Comparison of ENCODE assay signal across 8 mouse cellular contexts in genomic region chr15:103169612-103170315, GRCm38 (mm10). TPM values are rescaled to one million over a fixed set of nuclear protein-coding genes. Genes with fewer than 3 reads are reported as not detected.
DNase-seq lines count a peak whose midpoint lies in the region; ATAC-seq and TF ChIP-seq lines count a peak whose summit lies in the region.

No protein-coding gene starts in this region.

- no peak for TF ChIP-seq POLR2A in bone marrow macrophage, adult 2 months (IDR thresholded peaks at IDR 0.05; ENCODE audit: borderline replicate concordance, low read depth, low read length)

- ATAC-seq in heart, embryonic 14.5 days (ENCODE audit: insufficient number of reproducible peaks, insufficient read depth, low FRiP score, low read depth), result no peak
- 0 out of 2 replicates have a peak, but pooled peaks have one; percentile 16 for ATAC-seq in hindbrain, embryonic 12.5 days (ENCODE audit: low FRiP score)
- ATAC-seq in midbrain, embryonic 14.5 days (ENCODE audit: low FRiP score, low TSS enrichment), result no peak

- peak overlapping the region; percentile 54 for H3K4me3 ChIP-seq in heart, embryonic 14.5 days (ENCODE audit: control insufficient read depth in 1 of 2, insufficient read depth in 1 of 2, low read depth in 1 of 2, low read length in 2 of 2)
- peak overlapping the region; percentile 27; the same call in 1 of the 2 replicates for H3K4me3 ChIP-seq in bone marrow macrophage, adult 2 months (ENCODE audit: insufficient read depth, low read length)
- H3K4me3 ChIP-seq in hindbrain, embryonic 12.5 days, result peak overlapping the region; percentile 43
- peak overlapping the region; percentile 45 for H3K4me3 ChIP-seq in midbrain, embryonic 14.5 days (replicated peaks; ENCODE audit: low read depth, low read length)

- H3K27ac ChIP-seq in heart, embryonic 14.5 days (replicated peaks in 1 of 2; ENCODE audit: control insufficient read depth in 1 of 2, insufficient read depth in 1 of 2, low read depth in 2 of 2, low read length in 2 of 2), result no peak overlapping the region
- no peak overlapping the region for H3K27ac ChIP-seq in bone marrow macrophage, adult 2 months (ENCODE audit: insufficient read depth, low read depth, low read length)
- H3K27ac ChIP-seq in hindbrain, embryonic 12.5 days, result peak overlapping the region; percentile 79
- no peak overlapping the region for H3K27ac ChIP-seq in midbrain, embryonic 14.5 days (replicated peaks; ENCODE audit: low read depth, low read length)

- no peaks in the 10 kb centered on the region for H3K36me3 ChIP-seq in heart, embryonic 14.5 days (ENCODE audit: control insufficient read depth, insufficient read depth, low read length)
- no peaks in the 10 kb centered on the region for H3K36me3 ChIP-seq in hindbrain, embryonic 12.5 days
- no peaks in the 10 kb centered on the region for H3K36me3 ChIP-seq in midbrain, embryonic 14.5 days (ENCODE audit: control insufficient read depth, insufficient read depth, low read length)

- WGBS in heart, embryonic 14.5 days, result 2% methylated on average over 26 of the region's 26 CpGs
- WGBS in hindbrain, embryonic 12.5 days, result 2% methylated on average over 26 of the region's 26 CpGs
- WGBS in midbrain, embryonic 14.5 days, result 2% methylated on average over 26 of the region's 26 CpGs

- H3K27me3 ChIP-seq in heart, embryonic 14.5 days (ENCODE audit: control insufficient read depth, insufficient read depth, low read length), result peaks cover 92% of the 10 kb centered on the region
- peaks cover 94% of the 10 kb centered on the region for H3K27me3 ChIP-seq in hindbrain, embryonic 12.5 days
- H3K27me3 ChIP-seq in midbrain, embryonic 14.5 days (ENCODE audit: control insufficient read depth, insufficient read depth, low read length), result peaks cover 84% of the 10 kb centered on the region

- intact Hi-C loops in heart, postnatal 25 days (cut with DNase I), result no loop called here

- no peaks in the 10 kb centered on the region for H3K9me3 ChIP-seq in heart, embryonic 14.5 days (ENCODE audit: control insufficient read depth, low read length)
- no peaks in the 10 kb centered on the region for H3K9me3 ChIP-seq in hindbrain, embryonic 12.5 days (replicated peaks)
- H3K9me3 ChIP-seq in midbrain, embryonic 14.5 days (ENCODE audit: control insufficient read depth, low read length), result no peaks in the 10 kb centered on the region

- peaks cover 10 to 20% of the 10 kb centered on the region in 2 experiments for H3K4me1 ChIP-seq in heart, embryonic 14.5 days (ENCODE audit: control insufficient read depth in 2 of 2, insufficient read depth in 2 of 2, low read length in 2 of 2)
- peaks cover 5% of the 10 kb centered on the region; the same call in 1 of the 2 replicates for H3K4me1 ChIP-seq in bone marrow macrophage, adult 2 months (ENCODE audit: control insufficient read depth, insufficient read depth, low read length)
- peaks cover 62% of the 10 kb centered on the region for H3K4me1 ChIP-seq in hindbrain, embryonic 12.5 days
- peaks cover 11% of the 10 kb centered on the region for H3K4me1 ChIP-seq in midbrain, embryonic 14.5 days (ENCODE audit: control insufficient read depth, insufficient read depth, low read length)

- peak overlapping the region; percentile 66; the same call in 1 of the 2 replicates for H3K9ac ChIP-seq in heart, embryonic 14.5 days (ENCODE audit: low read length)
- H3K9ac ChIP-seq in hindbrain, embryonic 12.5 days, result peak overlapping the region; percentile 59
- H3K9ac ChIP-seq in midbrain, embryonic 14.5 days (replicated peaks; ENCODE audit: low read length), result peak overlapping the region; percentile 64; the same call in 1 of the 2 replicates

- peak overlapping the region; percentile 94 for H3K4me2 ChIP-seq in heart, embryonic 14.5 days (ENCODE audit: low read length)
- peak overlapping the region; percentile 81 for H3K4me2 ChIP-seq in hindbrain, embryonic 12.5 days (replicated peaks)
- H3K4me2 ChIP-seq in midbrain, embryonic 14.5 days (ENCODE audit: low read length), result peak overlapping the region; percentile 91

- DNase-seq in heart, postnatal 25 days (ENCODE audit: low spot score), result no peak
- DNase-seq in midbrain, embryonic 14.5 days, result peak; percentile 62
- DNase-seq in layer of hippocampus, postnatal 36 days, result no peak
- no peak for DNase-seq in left cerebral cortex, adult 8-10 months (ENCODE audit: low spot score in 2 of 2)
- DNase-seq in cerebellum, adult 18-20 months, result no peak

- TF ChIP-seq CTCF in bone marrow macrophage, adult 2 months (IDR thresholded peaks at IDR 0.05; ENCODE audit: low read depth, low read length), result no peak

RNA-seq across cellular contexts. Expression of gene Smug1, which starts 2.9 kb away (rescaled TPM):
- polyA plus RNA-seq in heart, embryonic 14.5 days (2014; fragmentation: Nextera tagmentation; extraction: Ambion mirVana), result 17.8 and 18.6 TPM in 2 replicates
- total RNA-seq in heart, postnatal 25 days (2021), result 10 to 100 TPM; 12.2 to 14.1 TPM
- 6.7 and 7.4 TPM in 2 replicates for polyA plus RNA-seq in bone marrow macrophage, adult 2 months (2012; ENCODE audit: insufficient read depth, insufficient read length, missing spikeins)
- polyA plus RNA-seq in hindbrain, embryonic 12.5 days (2016; fragmentation: Nextera tagmentation; extraction: Ambion mirVana), result 31.3 and 34.4 TPM in 2 replicates
- 22.7 and 25.0 TPM in 2 replicates for polyA plus RNA-seq in midbrain, embryonic 14.5 days (2014; fragmentation: Nextera tagmentation; extraction: Ambion mirVana)
- total RNA-seq in layer of hippocampus, postnatal 36 days (2021), result 10 to 100 TPM; 20.9 to 22.5 TPM
- 10 to 100 TPM; 18.9 to 24.5 (median 19.8) TPM for total RNA-seq in left cerebral cortex, adult 8-10 months (2022)
